Comparison of ENCODE assay signal across 25 mouse cellular contexts in the genomic region with DNA sequence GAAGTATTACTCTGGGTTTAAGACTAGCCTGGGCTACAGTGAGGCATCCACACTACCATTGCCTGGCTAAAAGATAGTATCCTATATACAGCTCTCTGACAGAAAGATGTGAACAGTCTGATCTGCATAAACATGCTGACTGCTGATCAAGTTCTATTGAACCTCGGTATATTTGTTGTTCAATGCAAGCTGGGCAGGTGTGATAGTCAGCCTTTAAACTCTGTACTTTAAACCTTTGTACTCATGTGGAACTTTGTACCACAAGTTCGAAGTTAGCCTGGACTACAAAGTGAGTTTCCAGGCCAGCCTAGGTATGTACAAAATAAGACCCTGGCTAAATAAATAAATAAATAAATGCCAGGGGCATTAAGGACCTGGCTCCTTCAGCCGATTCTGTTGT. TPM values are rescaled to one million over a fixed set of nuclear protein-coding genes. Genes with fewer than 3 reads are reported as not detected.
DNase-seq lines count a peak whose midpoint lies in the region; ATAC-seq and TF ChIP-seq lines count a peak whose summit lies in the region.
"Had no signal": no experiment of that assay in that cellular context is flagged by ENCODE, and none has a peak within 500 bp of the region (broad histone marks: within the 10 kb centered on the region; RNA-seq: fewer than 3 reads in every experiment).

No protein-coding gene starts in this region.

- H3K27ac ChIP-seq in forebrain, embryonic 11.5 days (ENCODE audit: low read depth, low read length), result no peak overlapping the region
- H3K27ac ChIP-seq in forebrain, postnatal 0 days (ENCODE audit: low read depth, low read length), result no peak overlapping the region
- no peak overlapping the region for H3K27ac ChIP-seq in liver, postnatal 0 days (ENCODE audit: low read depth)
- H3K27ac ChIP-seq in liver, embryonic 12.5 days, result no peak overlapping the region
- H3K27ac ChIP-seq: embryonic facial prominence, embryonic 10.5 days; embryonic facial prominence, embryonic 12.5 days; forebrain, embryonic 12.5 days had no signal

- no peaks in the 10 kb centered on the region for H3K4me1 ChIP-seq in forebrain, embryonic 11.5 days (replicated peaks; ENCODE audit: control insufficient read depth, insufficient read depth, low read length)
- no peaks in the 10 kb centered on the region for H3K4me1 ChIP-seq in forebrain, postnatal 0 days (ENCODE audit: insufficient read depth)
- no peaks in the 10 kb centered on the region for H3K4me1 ChIP-seq in liver, postnatal 0 days (ENCODE audit: insufficient read depth)
- H3K4me1 ChIP-seq in liver, embryonic 12.5 days, result no peaks in the 10 kb centered on the region
- H3K4me1 ChIP-seq: embryonic facial prominence, embryonic 10.5 days; embryonic facial prominence, embryonic 12.5 days; forebrain, embryonic 12.5 days had no signal

- no peak overlapping the region for H3K4me2 ChIP-seq in forebrain, embryonic 11.5 days (ENCODE audit: low read depth, low read length, severe bottlenecking)
- no peak overlapping the region for H3K4me2 ChIP-seq in forebrain, postnatal 0 days (ENCODE audit: low read depth)
- H3K4me2 ChIP-seq in liver, postnatal 0 days (ENCODE audit: low read depth, low read length), result no peak overlapping the region
- H3K4me2 ChIP-seq in liver, embryonic 12.5 days, result no peak overlapping the region
- H3K4me2 ChIP-seq: embryonic facial prominence, embryonic 12.5 days; forebrain, embryonic 12.5 days had no signal

- 91% methylated on average over 3 of the region's 3 CpGs for WGBS in forebrain, embryonic 11.5 days
- WGBS in forebrain, postnatal 0 days, result 94% methylated on average over 3 of the region's 3 CpGs
- WGBS in liver, postnatal 0 days (ENCODE audit: insufficient replicate concordance), result 69% methylated on average over 3 of the region's 3 CpGs
- WGBS in liver, embryonic 12.5 days (ENCODE audit: insufficient replicate concordance), result 76% methylated on average over 3 of the region's 3 CpGs

- peak; percentile 25 for DNase-seq in forebrain, embryonic 11.5 days (ENCODE audit: low spot score)
- DNase-seq in forebrain, postnatal 0 days, result no peak
- peak; percentile 48 for DNase-seq in kidney, adult 9 months
- DNase-seq in kidney, adult 11 months, result no peak
- no peak for DNase-seq in liver, postnatal 0 days
- DNase-seq: adrenal gland, adult 8-10 months; adrenal gland, postnatal 14 days; adrenal gland, postnatal 36 days; B cell, adult 2 months; cerebellum, adult 11-12 months; cerebellum, adult 2 months; cerebellum, adult 9-10 months; cerebellum, postnatal 10 days; cerebellum, postnatal 25 days had no signal

- no peak for ATAC-seq in forebrain, embryonic 11.5 days (replicated peaks; ENCODE audit: low FRiP score)
- no peak for ATAC-seq in forebrain, postnatal 0 days
- peak; percentile 53; the same call in 1 of the 2 replicates for ATAC-seq in liver, postnatal 0 days
- ATAC-seq in liver, embryonic 12.5 days, result no peak
- ATAC-seq: activated CD4-positive, CD25-positive, alpha-beta regulatory T cell, adult 4 months; CD4-positive, CD25-positive, alpha-beta regulatory T cell, adult 4 months; forebrain, embryonic 14.5 days; forebrain, embryonic 16.5 days; Patski had no signal

- no peak overlapping the region for H3K4me3 ChIP-seq in forebrain, embryonic 11.5 days (ENCODE audit: low read depth, low read length)
- no peak overlapping the region for H3K4me3 ChIP-seq in forebrain, postnatal 0 days (ENCODE audit: low read depth, low read length)
- H3K4me3 ChIP-seq in liver, postnatal 0 days (ENCODE audit: low read depth, low read length), result no peak overlapping the region
- H3K4me3 ChIP-seq in liver, embryonic 12.5 days, result no peak overlapping the region
- H3K4me3 ChIP-seq: embryonic facial prominence, embryonic 10.5 days; embryonic facial prominence, embryonic 12.5 days; forebrain, embryonic 12.5 days had no signal

- TF ChIP-seq CTCF in forebrain, postnatal 0 days (IDR thresholded peaks at IDR 0.05; ENCODE audit: low read depth), result no peak
- TF ChIP-seq CTCF in liver, postnatal 0 days (IDR thresholded peaks at IDR 0.05; ENCODE audit: low read depth), result no peak

- TF ChIP-seq EP300 in liver, postnatal 0 days (IDR thresholded peaks at IDR 0.05; ENCODE audit: low read depth), result no peak

- no peaks in the 10 kb centered on the region for H3K27me3 ChIP-seq in forebrain, embryonic 11.5 days (ENCODE audit: control insufficient read depth, insufficient read depth, low read length)
- H3K27me3 ChIP-seq in forebrain, postnatal 0 days (ENCODE audit: insufficient read depth, low read length), result no peaks in the 10 kb centered on the region
- H3K27me3 ChIP-seq in liver, postnatal 0 days (ENCODE audit: insufficient read depth, low read length), result no peaks in the 10 kb centered on the region
- no peaks in the 10 kb centered on the region for H3K27me3 ChIP-seq in liver, embryonic 12.5 days (replicated peaks)
- H3K27me3 ChIP-seq: CH12.LX; embryonic facial prominence, embryonic 12.5 days; forebrain, embryonic 12.5 days; Patski had no signal

- peaks cover 5% of the 10 kb centered on the region for H3K36me3 ChIP-seq in forebrain, embryonic 11.5 days (ENCODE audit: control insufficient read depth, insufficient read depth, low read length)
- peaks cover 23% of the 10 kb centered on the region for H3K36me3 ChIP-seq in forebrain, postnatal 0 days (ENCODE audit: insufficient read depth)
- peaks cover 53% of the 10 kb centered on the region for H3K36me3 ChIP-seq in liver, postnatal 0 days (replicated peaks; ENCODE audit: insufficient read depth, low read length)
- peaks cover 42% of the 10 kb centered on the region for H3K36me3 ChIP-seq in liver, embryonic 12.5 days

- no peak overlapping the region for H3K9ac ChIP-seq in forebrain, embryonic 11.5 days (ENCODE audit: low read length)
- no peak overlapping the region for H3K9ac ChIP-seq in forebrain, postnatal 0 days
- H3K9ac ChIP-seq in liver, postnatal 0 days (replicated peaks), result no peak overlapping the region
- no peak overlapping the region for H3K9ac ChIP-seq in liver, embryonic 12.5 days
- H3K9ac ChIP-seq: embryonic facial prominence, embryonic 12.5 days; forebrain, embryonic 12.5 days had no signal

- no peaks in the 10 kb centered on the region for H3K9me3 ChIP-seq in forebrain, embryonic 11.5 days (ENCODE audit: control insufficient read depth, low read length)
- H3K9me3 ChIP-seq in forebrain, postnatal 0 days (ENCODE audit: low read length), result no peaks in the 10 kb centered on the region
- H3K9me3 ChIP-seq in liver, postnatal 0 days (ENCODE audit: low read length), result no peaks in the 10 kb centered on the region
- no peaks in the 10 kb centered on the region for H3K9me3 ChIP-seq in liver, embryonic 12.5 days (replicated peaks)
- H3K9me3 ChIP-seq: embryonic facial prominence, embryonic 10.5 days; embryonic facial prominence, embryonic 12.5 days; forebrain, embryonic 12.5 days; G1E had no signal

RNA-seq across cellular contexts. Expression of a gene that starts 28.8 kb away (rescaled TPM):
- 73.7 and 75.5 TPM in 2 replicates for polyA plus RNA-seq in forebrain, embryonic 11.5 days (2014; fragmentation: Nextera tagmentation; extraction: Ambion mirVana)
- total RNA-seq in forebrain, postnatal 0 days (2014; rRNA removed), result 91.1 and 108 TPM in 2 replicates
- polyA plus RNA-seq in forebrain, postnatal 0 days (2015; fragmentation: Nextera tagmentation; extraction: Ambion mirVana), result 93.5 and 95.4 TPM in 2 replicates
- 27.5 and 27.8 TPM in 2 replicates for polyA plus RNA-seq in liver, postnatal 0 days (2015; fragmentation: Nextera tagmentation; extraction: Ambion mirVana)
- 31.3 and 34.5 TPM in 2 replicates for polyA plus RNA-seq in liver, embryonic 12.5 days (2016; fragmentation: Nextera tagmentation; extraction: Ambion mirVana)

RNA-seq across cellular contexts. Expression of a gene that starts 37.6 kb away (rescaled TPM):
- polyA plus RNA-seq in forebrain, embryonic 11.5 days (2014; fragmentation: Nextera tagmentation; extraction: Ambion mirVana), result 26.2 and 26.7 TPM in 2 replicates
- 23.5 and 24.8 TPM in 2 replicates for total RNA-seq in forebrain, postnatal 0 days (2014; rRNA removed)
- polyA plus RNA-seq in forebrain, postnatal 0 days (2015; fragmentation: Nextera tagmentation; extraction: Ambion mirVana), result 9.0 and 13.3 TPM in 2 replicates
- polyA plus RNA-seq in liver, postnatal 0 days (2015; fragmentation: Nextera tagmentation; extraction: Ambion mirVana), result 6.2 and 6.3 TPM in 2 replicates
- polyA plus RNA-seq in liver, embryonic 12.5 days (2016; fragmentation: Nextera tagmentation; extraction: Ambion mirVana), result 11.0 and 11.2 TPM in 2 replicates

Comparison
In these comparisons a context has a peak if more than half of its experiments do, and no peak if none do; other contexts are left out.
1. DNase-seq: peak in forebrain, embryonic 11.5 days (single experiment) and kidney, adult 9 months (single experiment); none in forebrain, postnatal 0 days (single experiment), kidney, adult 11 months (single experiment) and liver, postnatal 0 days (single experiment).